Mouse (Mus musculus) gastrocnemius, adult 2 months (tissue): Measurements from ENCODE around the gene Gm2056. TPM values are rescaled to one million over a fixed set of nuclear protein-coding genes. Genes with fewer than 3 reads are reported as not detected.
"Not testable (repeated sequence)": the region's sequence is repeated elsewhere in the genome, so short reads cannot be mapped to it uniquely, and the experiment has no call there.

ENCODE experiments used
- DNase-seq: peaks from one replicate; pipeline ENCODE4 v3.0.0; 2022
- H3K27ac ChIP-seq: fragments of 200-600 bp; 2 replicates; pipeline ENCODE4 v1.8.1; 2022; ENCODE audit warnings: mild to moderate bottlenecking
- H3K4me3 ChIP-seq: fragments of 200-600 bp; 2 replicates; pipeline ENCODE4 v1.8.1; 2022; ENCODE audit warnings: mild to moderate bottlenecking, moderate library complexity
- intact Hi-C: fragments of 180-260 bp; cut with DNase I; formaldehyde crosslinking; loops from one replicate; pipeline ENCODE4 v1.15.1; 2025
- long read RNA-seq, 2 experiments: library from polyadenylated mRNA; stranded (forward); transcript quantifications; one replicate each; pipeline ENCODE4 v2.0.0; 2021
- total RNA-seq, 2 experiments: library from RNA; stranded (reverse); gene quantifications; 2 replicates each; pipeline ENCODE4 v1.2.3; 2021

The Gm2056 gene
- total RNA-seq, result not detected
- long read RNA-seq, experiment 1, result 0 reads
- long read RNA-seq, experiment 2, result 0 reads

- DNase-seq, intact Hi-C loops: not testable (repeated sequence)
Observed at GRCm38 (mm10) chr12:88026704-88027103, at the start of gene Gm2056. Gene Gm2056, plus strand, starts transcription at chr12:88027004.

GRCm38 (mm10) chr12:87984000-87984399, 42.8 kb upstream of the Gm2056 start:
- H3K27ac ChIP-seq, DNase-seq, intact Hi-C loops, H3K4me3 ChIP-seq: not testable (repeated sequence)

More at GRCm38 (mm10) chr12:88026704-88027103, at the start of gene Gm2056:
- H3K4me3 ChIP-seq, H3K27ac ChIP-seq: not testable (repeated sequence)

- DNase-seq, intact Hi-C loops, H3K4me3 ChIP-seq, H3K27ac ChIP-seq: not testable (repeated sequence)
Observed at GRCm38 (mm10) chr12:88004118-88004517, 22.7 kb upstream of the Gm2056 start.

GRCm38 (mm10) chr12:88011548-88011947, 15.3 kb upstream of the Gm2056 start, which contains the start of gene Gm2075:
Gene Gm2075, plus strand, starts transcription at chr12:88011848.
- intact Hi-C loops, DNase-seq, H3K4me3 ChIP-seq, H3K27ac ChIP-seq: not testable (repeated sequence)

GRCm38 (mm10) chr12:88018671-88019070, 8.1 kb upstream of the Gm2056 start, which contains the start of gene Gm6803:
Gene Gm6803, minus strand, starts transcription at chr12:88018771.
- H3K4me3 ChIP-seq, intact Hi-C loops, H3K27ac ChIP-seq, DNase-seq: not testable (repeated sequence)

- H3K27ac ChIP-seq, intact Hi-C loops, DNase-seq: not testable (repeated sequence)
Observed at GRCm38 (mm10) chr12:88032250-88032649, 5.4 kb downstream of the Gm2056 start.

GRCm38 (mm10) chr12:88039062-88039461, 12.3 kb downstream of the Gm2056 start:
- H3K27ac ChIP-seq, DNase-seq, intact Hi-C loops: not testable (repeated sequence)

More at GRCm38 (mm10) chr12:88032250-88032649, 5.4 kb downstream of the Gm2056 start:
- H3K4me3 ChIP-seq, result not testable (repeated sequence)

GRCm38 (mm10) chr12:88039703-88040102, 12.9 kb downstream of the Gm2056 start:
- intact Hi-C loops, H3K4me3 ChIP-seq, DNase-seq, H3K27ac ChIP-seq: not testable (repeated sequence)

More at GRCm38 (mm10) chr12:88039062-88039461, 12.3 kb downstream of the Gm2056 start:
- not testable (repeated sequence) for H3K4me3 ChIP-seq

GRCm38 (mm10) chr12:88045226-88045625, 18.4 kb downstream of the Gm2056 start:
- intact Hi-C loops, H3K27ac ChIP-seq, DNase-seq: not testable (repeated sequence)

More at GRCm38 (mm10) chr12:88045226-88045625, 18.4 kb downstream of the Gm2056 start:
- H3K4me3 ChIP-seq, result not testable (repeated sequence)

Other genes starting within 250 kb of the Gm2056 start
- gene Gm21936, start 231.5 kb upstream of the Gm2056 start, total RNA-seq, result not detected
- not detected for gene BB287469, start 210.4 kb upstream of the Gm2056 start, total RNA-seq
- not detected for gene Gm2001, start 184.7 kb upstream of the Gm2056 start, total RNA-seq
- not detected for gene Gm2016, start 152.9 kb upstream of the Gm2056 start, total RNA-seq
- not detected for gene Gm2022, start 131.6 kb upstream of the Gm2056 start, total RNA-seq
- not detected for gene Gm2035, start 107.1 kb upstream of the Gm2056 start, total RNA-seq
- gene Gm2042, start 72.9 kb upstream of the Gm2056 start, total RNA-seq, result not detected
- gene Gm2075, start 15.2 kb upstream of the Gm2056 start, total RNA-seq, result not detected
- gene Gm6803, start 8.2 kb upstream of the Gm2056 start, total RNA-seq, result not detected
- not detected for gene Gm16368, start 56.7 kb downstream of the Gm2056 start, total RNA-seq
- not detected for gene Gm10436, start 155.1 kb downstream of the Gm2056 start, total RNA-seq
- not detected for gene Gm8332, start 223.1 kb downstream of the Gm2056 start, total RNA-seq
- gene Gm5662, start 247.5 kb downstream of the Gm2056 start, total RNA-seq, result not detected